Mouse (Mus musculus): ENCODE data around the gene Srrd. TPM values are rescaled to one million over a fixed set of nuclear protein-coding genes. Genes with fewer than 3 reads are reported as not detected.

Gene Srrd
- polyA plus RNA-seq, 1 experiment from 2014 or later, result 64.0 TPM

DNA sequence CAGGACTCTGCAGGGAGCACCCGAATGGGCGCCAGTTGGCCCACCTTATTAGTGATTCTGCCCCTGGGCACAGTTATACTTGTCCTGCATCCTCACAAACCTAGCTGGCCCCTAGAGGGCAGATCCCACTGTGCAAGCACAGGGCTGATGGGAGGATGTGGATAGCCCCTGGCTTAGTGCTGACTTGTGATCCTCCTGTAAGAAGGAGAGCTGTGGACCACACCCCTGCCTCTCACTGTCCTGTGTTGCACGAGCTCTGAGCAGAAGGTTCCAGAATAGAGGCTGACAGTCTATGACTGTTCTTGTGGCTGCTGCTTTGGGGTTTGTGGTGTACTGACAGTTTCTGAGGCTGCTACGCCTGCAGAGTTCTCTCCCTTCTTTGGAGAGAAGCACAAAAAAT, 41.1 kb downstream of the Srrd start:
- Histone ChIP-seq H3K27ac (no peak overlapping the region), H3K36me3 (replicated peaks) (no peaks in the 10 kb centered on the region), H3K9ac (no peak overlapping the region), H3K27me3 (replicated peaks) (no peaks in the 10 kb centered on the region), H3K4me3 (no peak overlapping the region), H3K9me3 (no peaks in the 10 kb centered on the region), H3K4me2 (no peak overlapping the region), H3K4me1 (no peaks in the 10 kb centered on the region)
- WGBS, result 84% methylated on average over 4 of the region's 4 CpGs
- no peak for ATAC-seq (replicated peaks)

DNA sequence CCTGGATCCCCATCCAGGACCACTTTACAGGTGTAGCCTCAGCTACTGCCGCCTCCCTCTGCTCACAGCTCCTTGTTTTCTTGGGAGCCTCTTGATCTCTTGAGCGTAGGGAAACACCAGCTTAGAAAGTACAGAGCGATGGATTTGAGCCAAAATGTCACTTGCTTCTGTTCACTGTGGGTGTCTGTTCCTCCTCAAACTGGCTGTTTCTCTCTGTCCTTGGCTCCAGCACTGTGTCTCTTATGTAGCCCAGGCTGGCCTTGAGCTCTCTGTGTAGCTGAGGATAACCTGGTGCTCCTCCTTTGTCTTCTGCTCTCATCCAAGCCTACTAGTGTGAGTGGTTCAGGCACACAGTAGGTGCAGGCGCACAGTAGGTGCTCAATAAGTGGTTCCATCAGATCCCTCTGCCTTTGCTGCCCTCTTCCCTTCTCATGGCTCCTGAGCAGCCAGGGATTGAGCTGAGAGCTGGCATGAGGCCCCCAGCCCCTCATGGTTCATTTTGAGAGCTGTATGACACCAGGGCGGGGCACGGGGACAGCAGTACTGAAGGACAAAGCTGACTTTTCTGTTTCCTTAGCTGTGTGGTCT, 42.0 kb downstream of the Srrd start:
- Histone ChIP-seq H3K36me3 (replicated peaks) (no peaks in the 10 kb centered on the region), H3K4me3 (no peak overlapping the region), H3K4me2 (no peak overlapping the region), H3K9ac (no peak overlapping the region), H3K27ac (no peak overlapping the region), H3K27me3 (replicated peaks) (no peaks in the 10 kb centered on the region), H3K9me3 (no peaks in the 10 kb centered on the region), H3K4me1 (no peaks in the 10 kb centered on the region)
- 93% methylated on average over 6 of the region's 6 CpGs for WGBS
- no peak for ATAC-seq (replicated peaks)

GRCm38 (mm10) chr5:112300112-112300511, 42.7 kb downstream of the Srrd start:
- Histone ChIP-seq H3K9ac (no peak overlapping the region), H3K27ac (no peak overlapping the region), H3K4me1 (no peaks in the 10 kb centered on the region), H3K9me3 (no peaks in the 10 kb centered on the region), H3K36me3 (replicated peaks) (no peaks in the 10 kb centered on the region), H3K27me3 (replicated peaks) (no peaks in the 10 kb centered on the region), H3K4me2 (no peak overlapping the region), H3K4me3 (no peak overlapping the region)
- 78% methylated on average over 2 of the region's 2 CpGs for WGBS
- ATAC-seq (replicated peaks), result no peak

DNA sequence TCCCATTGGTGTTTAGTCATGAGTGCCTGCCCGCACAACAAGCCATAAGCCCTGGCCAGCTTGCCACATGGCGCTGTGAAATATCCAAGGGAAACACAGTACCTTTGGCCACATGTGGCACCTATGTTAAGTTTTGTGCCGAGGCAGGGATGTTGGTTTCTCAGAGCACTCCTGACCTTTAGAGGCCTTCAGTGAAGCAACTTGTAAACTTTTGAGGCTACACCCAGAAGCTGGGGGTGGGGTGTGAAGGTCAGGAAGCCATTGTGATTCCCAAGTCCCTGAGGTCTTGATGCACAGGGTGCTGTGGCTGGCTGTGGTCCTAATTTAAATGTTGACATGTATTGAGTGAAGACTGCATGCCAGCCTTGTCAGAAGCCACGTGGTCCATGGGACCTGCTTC, 43.4 kb downstream of the Srrd start:
- Histone ChIP-seq H3K4me3 (no peak overlapping the region), H3K9me3 (no peaks in the 10 kb centered on the region)
- WGBS, result 86% methylated on average over 4 of the region's 4 CpGs

GRCm38 (mm10) chr5:112298226-112298988, 44.4 kb downstream of the Srrd start:
- Histone ChIP-seq H3K4me1 (0 out of 2 replicates have a peak, but pooled peaks cover 3% of the 10 kb centered on the region), H3K27ac (no peak overlapping the region), H3K36me3 (replicated peaks) (no peaks in the 10 kb centered on the region), H3K9ac (no peak overlapping the region), H3K9me3 (no peaks in the 10 kb centered on the region), H3K4me3 (no peak overlapping the region), H3K4me2 (no peak overlapping the region), H3K27me3 (replicated peaks) (no peaks in the 10 kb centered on the region)
- 88% methylated on average over 12 of the region's 12 CpGs for WGBS
- ATAC-seq (replicated peaks), result no peak

More for the DNA sequence above, 43.4 kb downstream of the Srrd start:
- Histone ChIP-seq H3K4me2 (no peak overlapping the region), H3K4me1 (0 out of 2 replicates have a peak, but pooled peaks cover 3% of the 10 kb centered on the region), H3K27me3 (replicated peaks) (no peaks in the 10 kb centered on the region), H3K27ac (no peak overlapping the region), H3K36me3 (replicated peaks) (no peaks in the 10 kb centered on the region), H3K9ac (no peak overlapping the region)
- no peak for ATAC-seq (replicated peaks)

DNA sequence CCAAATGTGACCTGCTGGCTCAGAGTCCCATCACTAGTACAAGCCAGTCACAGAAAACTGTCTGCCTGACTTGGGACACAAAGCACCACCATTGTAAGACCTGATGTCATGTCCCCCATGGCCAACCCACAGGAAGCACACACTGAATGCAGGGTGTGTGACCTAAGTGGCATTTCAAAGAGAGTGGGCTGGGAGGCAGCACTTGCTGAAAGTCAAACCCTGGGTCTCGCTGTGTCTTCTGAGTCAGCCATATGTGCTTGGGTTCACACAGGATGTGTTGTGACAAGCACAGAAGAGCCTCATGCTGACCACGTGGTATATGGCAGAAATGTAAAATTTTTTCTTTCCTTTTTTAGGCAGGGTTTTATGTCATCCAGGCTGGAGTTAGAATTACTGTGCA, 45.6 kb downstream of the Srrd start:
- Histone ChIP-seq H3K36me3 (replicated peaks) (no peaks in the 10 kb centered on the region), H3K27ac (no peak overlapping the region), H3K9ac (no peak overlapping the region), H3K4me3 (no peak overlapping the region), H3K9me3 (no peaks in the 10 kb centered on the region), H3K4me1 (0 out of 2 replicates have a peak, but pooled peaks cover 3% of the 10 kb centered on the region), H3K4me2 (no peak overlapping the region), H3K27me3 (replicated peaks) (no peaks in the 10 kb centered on the region)
- WGBS, result 82% methylated on average over 2 of the region's 2 CpGs
- ATAC-seq (replicated peaks), result no peak

GRCm38 (mm10) chr5:112296404-112297181, 46.2 kb downstream of the Srrd start:
- no peaks in the 10 kb centered on the region for H3K36me3 ChIP-seq (replicated peaks)
- no peaks in the 10 kb centered on the region for H3K9me3 ChIP-seq
- H3K4me1 ChIP-seq, result 0 out of 2 replicates have a peak, but pooled peaks cover 3% of the 10 kb centered on the region
- H3K9ac ChIP-seq, result no peak overlapping the region
- no peaks in the 10 kb centered on the region for H3K27me3 ChIP-seq (replicated peaks)
- H3K4me3 ChIP-seq, result no peak overlapping the region
- ATAC-seq (replicated peaks), result no peak
- H3K4me2 ChIP-seq, result no peak overlapping the region
- H3K27ac ChIP-seq, result no peak overlapping the region
- 74% methylated on average over 6 of the region's 6 CpGs for WGBS

DNA sequence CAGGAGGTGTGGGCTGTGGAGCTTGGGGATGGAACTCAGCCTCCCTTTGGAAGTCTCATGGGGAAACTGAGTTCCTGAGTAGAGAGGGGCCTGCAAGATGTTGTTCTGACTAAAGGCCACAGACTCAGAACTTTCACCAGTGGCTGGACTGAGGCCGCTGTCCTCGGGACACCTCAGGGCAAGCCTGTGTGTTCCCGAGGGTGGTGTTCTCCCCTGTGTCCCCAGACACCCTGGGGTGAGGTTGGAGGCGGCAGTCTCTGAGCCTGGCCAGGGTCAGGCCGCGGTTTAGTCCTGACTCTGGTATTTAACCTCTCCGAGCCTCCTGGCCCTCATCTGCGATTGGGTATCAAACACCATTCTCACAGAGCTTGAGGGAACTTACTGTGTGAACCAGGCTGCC, 47.3 kb downstream of the Srrd start:
- no peaks in the 10 kb centered on the region for H3K36me3 ChIP-seq (replicated peaks)
- ATAC-seq (replicated peaks), result no peak
- H3K4me3 ChIP-seq, result no peak overlapping the region
- H3K9ac ChIP-seq, result no peak overlapping the region
- H3K4me1 ChIP-seq, result 0 out of 2 replicates have a peak, but pooled peaks cover 3% of the 10 kb centered on the region
- H3K9me3 ChIP-seq, result no peaks in the 10 kb centered on the region
- 51% methylated on average over 8 of the region's 8 CpGs for WGBS
- no peak overlapping the region for H3K27ac ChIP-seq
- H3K27me3 ChIP-seq (replicated peaks), result no peaks in the 10 kb centered on the region
- no peak overlapping the region for H3K4me2 ChIP-seq

GRCm38 (mm10) chr5:112295162-112295561, 47.7 kb downstream of the Srrd start:
- Histone ChIP-seq H3K4me2 (no peak overlapping the region), H3K4me3 (no peak overlapping the region), H3K9me3 (no peaks in the 10 kb centered on the region), H3K36me3 (replicated peaks) (no peaks in the 10 kb centered on the region), H3K4me1 (0 out of 2 replicates have a peak, but pooled peaks cover 3% of the 10 kb centered on the region), H3K27ac (no peak overlapping the region), H3K9ac (no peak overlapping the region), H3K27me3 (replicated peaks) (no peaks in the 10 kb centered on the region)
- no peak for ATAC-seq (replicated peaks)
- WGBS, result 22% methylated on average over 8 of the region's 8 CpGs

GRCm38 (mm10) chr5:112294696-112295095, 48.1 kb downstream of the Srrd start:
- no peaks in the 10 kb centered on the region for H3K36me3 ChIP-seq (replicated peaks)
- ATAC-seq (replicated peaks), result no peak
- no peak overlapping the region for H3K27ac ChIP-seq
- no peaks in the 10 kb centered on the region for H3K27me3 ChIP-seq (replicated peaks)
- 75% methylated on average over 4 of the region's 4 CpGs for WGBS
- 0 out of 2 replicates have a peak, but pooled peaks cover 3% of the 10 kb centered on the region for H3K4me1 ChIP-seq
- H3K9me3 ChIP-seq, result no peaks in the 10 kb centered on the region
- no peak overlapping the region for H3K9ac ChIP-seq
- no peak overlapping the region for H3K4me3 ChIP-seq
- H3K4me2 ChIP-seq, result no peak overlapping the region

DNA sequence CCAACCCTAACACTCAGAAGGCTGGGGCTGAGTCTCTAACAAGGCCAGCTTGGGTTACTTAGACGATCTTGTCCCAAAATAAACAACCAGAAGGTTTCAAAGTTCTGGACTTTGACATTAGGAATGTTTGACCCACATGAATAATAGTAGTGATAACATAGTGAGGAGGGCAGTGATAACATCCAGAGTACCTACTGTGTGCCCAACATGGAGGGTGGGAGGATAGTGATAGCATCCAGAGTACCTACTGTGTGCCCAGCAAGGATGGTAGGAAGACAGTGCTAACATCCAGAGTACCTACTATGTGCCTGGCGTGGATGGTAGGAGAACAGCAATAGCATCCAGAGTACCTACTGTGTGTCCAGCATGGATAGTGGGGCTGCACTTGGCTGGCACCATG, 49.0 kb downstream of the Srrd start:
- H3K9ac ChIP-seq, result no peak overlapping the region
- H3K4me1 ChIP-seq, result 0 out of 2 replicates have a peak, but pooled peaks cover 3% of the 10 kb centered on the region

DNA sequence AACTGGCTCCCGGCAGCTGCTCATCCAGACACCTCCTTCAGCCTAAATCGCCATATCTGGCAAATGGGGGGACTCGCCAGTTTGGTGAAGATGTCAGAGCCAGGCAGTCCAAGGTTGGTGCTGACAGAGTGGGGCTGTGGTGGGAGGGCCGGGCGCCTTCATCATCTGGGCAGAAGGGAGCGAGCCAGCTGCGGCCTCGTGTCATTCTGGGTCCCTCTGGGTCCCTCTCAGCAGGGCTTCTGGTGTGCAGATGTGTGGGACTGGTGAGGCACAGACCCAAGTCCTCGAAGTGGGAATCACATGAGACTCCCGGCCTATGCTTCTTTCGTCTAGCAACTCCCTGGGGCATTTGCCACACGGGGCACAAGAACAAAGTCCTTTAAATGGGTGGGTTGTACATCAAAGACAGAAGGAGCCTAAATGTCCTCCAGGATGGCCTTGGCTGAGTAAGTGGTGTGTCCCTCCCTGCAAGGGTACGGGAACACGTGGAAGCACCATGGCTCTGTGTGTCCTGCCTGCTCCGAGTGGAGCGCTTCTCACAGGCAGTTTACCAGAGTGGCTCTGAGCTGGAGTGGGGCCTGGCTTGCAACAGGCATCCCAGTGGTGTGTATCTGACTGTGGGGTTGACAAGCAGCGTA, 50.4 kb downstream of the Srrd start:
- Histone ChIP-seq H3K36me3 (replicated peaks) (no peaks in the 10 kb centered on the region), H3K4me2 (no peak overlapping the region), H3K4me3 (no peak overlapping the region), H3K4me1 (0 out of 2 replicates have a peak, but pooled peaks cover 3% of the 10 kb centered on the region), H3K27me3 (replicated peaks) (no peaks in the 10 kb centered on the region), H3K9me3 (no peaks in the 10 kb centered on the region), H3K27ac (no peak overlapping the region), H3K9ac (no peak overlapping the region)
- WGBS, result 81% methylated on average over 17 of the region's 17 CpGs
- ATAC-seq (replicated peaks), result no peak

More for the DNA sequence above, 49.0 kb downstream of the Srrd start:
- Histone ChIP-seq H3K27ac (no peak overlapping the region), H3K27me3 (replicated peaks) (no peaks in the 10 kb centered on the region), H3K4me3 (no peak overlapping the region), H3K36me3 (replicated peaks) (no peaks in the 10 kb centered on the region), H3K9me3 (no peaks in the 10 kb centered on the region), H3K4me2 (no peak overlapping the region)
- WGBS, result 87% methylated on average over 2 of the region's 2 CpGs
- no peak for ATAC-seq (replicated peaks)
